Mouse (Mus musculus) left cerebral cortex, postnatal 14 days (tissue): ENCODE results near the gene Bax. TPM values are rescaled to one million over a fixed set of nuclear protein-coding genes. Genes with fewer than 3 reads are reported as not detected.

Source experiments
- DNase-seq, 2 experiments: peaks; one replicate each; pipeline ENCODE4 v3.0.0; 2021 to 2022; ENCODE audit warnings: low spot score in 2 of 2, mixed read lengths in 1 of 2
- intact Hi-C: fragments of 180-260 bp; cut with DNase I; formaldehyde crosslinking; loops from one replicate; pipeline ENCODE4 v1.15.1; 2025
- microRNA-seq, 2 experiments: library from miRNA; unstranded; fragments of <30 nt; microRNA quantifications; one replicate each; pipeline ENCODE4 v1.2.0; 2022
- total RNA-seq, 2 experiments: library from RNA; stranded (reverse); gene quantifications; 2 replicates each; pipeline ENCODE4 v1.2.3; 2021

Bax gene
- total RNA-seq, 2 experiments from 2014 or later, result 75.0 to 81.0 TPM

GRCm38 (mm10) chr7:45434203-45435015 lies 32.3 kb downstream of the Bax start, which contains the start of gene Gys1:
TSS of gene Gys1 (plus strand) at chr7:45434844.
- intact Hi-C loops, result no loop called here

GRCm38 (mm10) chr7:45433835-45434202 lies 32.9 kb downstream of the Bax start:
- no peak for DNase-seq
- intact Hi-C loops, result no loop called here

More at GRCm38 (mm10) chr7:45434203-45435015, 32.3 kb downstream of the Bax start, which contains the start of gene Gys1:
- DNase-seq, result peak; percentile 100

GRCm38 (mm10) chr7:45426556-45426955 lies 40.1 kb downstream of the Bax start:
- intact Hi-C loops, result no loop called here
- no peak for DNase-seq

- DNase-seq, result no peak
- intact Hi-C loops, result no loop called here
Observed at GRCm38 (mm10) chr7:45421194-45421593, 45.5 kb downstream of the Bax start.

- intact Hi-C loops, result no loop called here
Observed at GRCm38 (mm10) chr7:45420615-45420919, 46.1 kb downstream of the Bax start, which contains the start of gene Lhb. TSS of gene Lhb (plus strand) at chr7:45420820.

GRCm38 (mm10) chr7:45419859-45420614 lies 46.7 kb downstream of the Bax start:
- no peak for DNase-seq
- intact Hi-C loops, result no loop called here

More at GRCm38 (mm10) chr7:45420615-45420919, 46.1 kb downstream of the Bax start, which contains the start of gene Lhb:
- DNase-seq, result no peak

GRCm38 (mm10) chr7:45417962-45418492 lies 48.7 kb downstream of the Bax start:
- no peak for DNase-seq
- intact Hi-C loops, result no loop called here

GRCm38 (mm10) chr7:45415636-45416035 lies 51.1 kb downstream of the Bax start:
- intact Hi-C loops, result no loop called here
- no peak for DNase-seq

GRCm38 (mm10) chr7:45414740-45415224 lies 51.9 kb downstream of the Bax start:
- intact Hi-C loops, result no loop called here
- no peak for DNase-seq

GRCm38 (mm10) chr7:45413864-45414739 lies 52.6 kb downstream of the Bax start:
- DNase-seq, result no peak
- intact Hi-C loops, result no loop called here

- intact Hi-C loops, result no loop called here
- DNase-seq, result no peak
Observed at GRCm38 (mm10) chr7:45413113-45413863, 53.4 kb downstream of the Bax start, which contains the start of gene Ntf5. TSS of gene Ntf5 (plus strand) at chr7:45413695.

GRCm38 (mm10) chr7:45412421-45412820 lies 54.3 kb downstream of the Bax start:
- intact Hi-C loops, result no loop called here
- DNase-seq, result no peak

Small RNA genes lying within 50 kb of the gene (microRNA-seq; reads per million reads assigned to microRNA genes)
- gene Gm22133, result 0 to 0.26 reads per million in 2 experiments

Other genes starting within 250 kb of the Bax start
- gene Cd37, start 227.8 kb downstream of the Bax start, total RNA-seq, result 1 to 10 TPM; 3.4 to 4.0 TPM
- gene Slc6a16, start 225.8 kb downstream of the Bax start, total RNA-seq, result 1 to 10 TPM in 1 of 2 experiments, under 1 TPM in 1; 0.97 to 1.1 TPM
- gene Slc6a21, start 189.4 kb downstream of the Bax start, total RNA-seq, result under 1 TPM; 0.40 to 0.59 TPM
- gene Trpm4, start 133.1 kb downstream of the Bax start, total RNA-seq, result 10 to 100 TPM; 19.5 to 21.3 TPM
- 1 to 10 TPM in 1 of 2 experiments, under 1 TPM in 1; 0.99 to 1.2 TPM for gene Hrc, start 131.6 kb downstream of the Bax start, total RNA-seq
- 100 to 1,000 TPM; 159 to 168 TPM for gene Ppfia3, start 99.9 kb downstream of the Bax start, total RNA-seq
- gene Lin7b, start 96.3 kb downstream of the Bax start, total RNA-seq, result 100 to 1,000 TPM; 198 to 216 TPM
- 100 to 1,000 TPM; 373 to 398 TPM for gene Snrnp70, start 71.2 kb downstream of the Bax start, total RNA-seq
- under 1 TPM in 1 of 2 experiments, not detected in 1; 0.15 TPM for gene Kcna7, start 61.2 kb downstream of the Bax start, total RNA-seq
- gene Ntf5, start 53.2 kb downstream of the Bax start, total RNA-seq, result not detected
- gene Lhb, start 46.1 kb downstream of the Bax start, total RNA-seq, result not detected
- gene Gys1, start 32.1 kb downstream of the Bax start, total RNA-seq, result 10 to 100 TPM; 14.4 to 16.3 TPM
- gene Ruvbl2, start 28.8 kb downstream of the Bax start, total RNA-seq, result 10 to 100 TPM; 32.1 to 35.6 TPM
- 100 to 1,000 TPM; 287 to 302 TPM for gene Ftl1, start 7.0 kb downstream of the Bax start, total RNA-seq
- not detected for gene Tulp2, start 15.0 kb upstream of the Bax start, total RNA-seq
- 1 to 10 TPM in 1 of 2 experiments, under 1 TPM in 1; 0.88 to 1.7 TPM for gene Gm45808, start 19.9 kb upstream of the Bax start, total RNA-seq
- 1 to 10 TPM; 2.8 to 2.9 TPM for gene Dhdh, start 21.9 kb upstream of the Bax start, total RNA-seq
- 100 to 1,000 TPM; 109 to 110 TPM for gene Nucb1, start 43.5 kb upstream of the Bax start, total RNA-seq
- gene Ppp1r15a, start 59.4 kb upstream of the Bax start, total RNA-seq, result 10 to 100 TPM; 24.2 to 33.3 TPM
- 1 to 10 TPM; 1.0 to 2.4 TPM for gene Plekha4, start 59.4 kb upstream of the Bax start, total RNA-seq
- not detected for gene Hsd17b14, start 88.0 kb upstream of the Bax start, total RNA-seq
- gene Bcat2, start 103.3 kb upstream of the Bax start, total RNA-seq, result 10 to 100 TPM; 22.6 to 25.2 TPM
- gene Fgf21, start 148.6 kb upstream of the Bax start, total RNA-seq, result not detected
- gene Fut1, start 150.4 kb upstream of the Bax start, total RNA-seq, result not detected
- under 1 TPM in 1 of 2 experiments, not detected in 1; 0.26 TPM for gene Izumo1, start 154.9 kb upstream of the Bax start, total RNA-seq
- gene Rasip1, start 160.6 kb upstream of the Bax start, total RNA-seq, result 10 to 100 TPM; 11.2 to 11.3 TPM
- gene Mamstr, start 173.1 kb upstream of the Bax start, total RNA-seq, result 1 to 10 TPM; 2.2 to 2.6 TPM
- under 1 TPM; 0.19 to 0.46 TPM for gene Fut2, start 199.5 kb upstream of the Bax start, total RNA-seq
- 1 to 10 TPM in 1 of 2 experiments, under 1 TPM in 1; 0.91 to 1.5 TPM for gene Ntn5, start 217.1 kb upstream of the Bax start, total RNA-seq
- gene Sec1, start 227.5 kb upstream of the Bax start, total RNA-seq, result under 1 TPM; 0.20 to 0.30 TPM
- gene Car11, start 232.9 kb upstream of the Bax start, total RNA-seq, result 100 to 1,000 TPM; 168 to 172 TPM
- 10 to 100 TPM; 68.7 to 83.5 TPM for gene Dbp, start 238.2 kb upstream of the Bax start, total RNA-seq
- gene Rpl18, start 248.6 kb upstream of the Bax start, total RNA-seq, result 100 to 1,000 TPM; 369 to 389 TPM